Mouse (Mus musculus): ENCODE data around the gene Wars.

GRCm38 (mm10) chr12:108882776-108883175 lies 11.2 kb downstream of the Wars start:
- no peak for TF ChIP-seq POLR2A (IDR thresholded peaks at IDR 0.05; ENCODE audit: extremely low read depth, insufficient read depth, low read length)
- TF ChIP-seq CTCF (IDR thresholded peaks at IDR 0.05; ENCODE audit: low read depth, low read length) = no peak
